Mouse (Mus musculus): ENCODE measurements around the gene Timm9. TPM values are rescaled to one million over a fixed set of nuclear protein-coding genes. Genes with fewer than 3 reads are reported as not detected.

Timm9 gene
- polyA plus RNA-seq, 1 experiment from 2014 or later = 78.8 TPM

DNA sequence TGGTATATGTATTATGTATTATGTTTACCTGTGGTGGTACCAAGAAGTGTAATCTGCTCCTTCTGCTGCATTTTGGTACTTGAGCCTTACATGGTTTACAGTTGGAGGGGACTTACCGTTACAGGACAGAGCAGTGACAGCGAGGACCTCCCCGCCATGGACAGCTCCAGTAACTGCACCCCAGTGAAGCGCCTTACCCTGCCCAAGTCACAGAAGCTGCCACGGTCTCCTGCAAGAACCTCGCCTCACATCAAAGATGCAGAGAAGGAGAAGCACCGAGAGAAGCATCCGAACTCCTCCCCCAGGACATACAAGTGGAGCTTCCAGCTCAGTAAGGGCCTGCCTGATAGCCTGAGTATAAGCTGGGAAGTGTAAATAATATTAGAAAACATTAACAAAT lies 50.2 kb downstream of the Timm9 start:
- no peaks in the 10 kb centered on the region for H3K9me3 ChIP-seq
- no peaks in the 10 kb centered on the region for H3K4me1 ChIP-seq
- H3K27ac ChIP-seq = no peak overlapping the region
- no peak for ATAC-seq (ENCODE audit: low FRiP score, low read depth)
- no peak overlapping the region for H3K9ac ChIP-seq
- H3K36me3 ChIP-seq = peaks cover 26% of the 10 kb centered on the region
- H3K4me3 ChIP-seq = no peak overlapping the region
- H3K4me2 ChIP-seq (replicated peaks) = no peak overlapping the region
- no peaks in the 10 kb centered on the region for H3K27me3 ChIP-seq
- 91% methylated on average over 8 of the region's 8 CpGs for WGBS

Other genes starting within 250 kb of the Timm9 start
- 244 and 273 TPM in 2 replicates for gene Actr10, start 198.8 kb downstream of the Timm9 start, polyA plus RNA-seq (2015; fragmentation: Nextera tagmentation; extraction: Ambion mirVana)
- gene Psma3, start 162.1 kb downstream of the Timm9 start, polyA plus RNA-seq (2015; fragmentation: Nextera tagmentation; extraction: Ambion mirVana) = 634 and 669 TPM in 2 replicates
- 42.9 and 43.5 TPM in 2 replicates for gene Arid4a, start 120.7 kb downstream of the Timm9 start, polyA plus RNA-seq (2015; fragmentation: Nextera tagmentation; extraction: Ambion mirVana)
- not detected in 2 replicates for gene Tomm20l, start 25.3 kb downstream of the Timm9 start, polyA plus RNA-seq (2015; fragmentation: Nextera tagmentation; extraction: Ambion mirVana)
- gene 2700049A03Rik, start 164 bp upstream of the Timm9 start, polyA plus RNA-seq (2015; fragmentation: Nextera tagmentation; extraction: Ambion mirVana) = 16.0 and 18.6 TPM in 2 replicates
- 21.2 and 21.3 TPM in 2 replicates for gene Dact1, start 173.2 kb upstream of the Timm9 start, polyA plus RNA-seq (2015; fragmentation: Nextera tagmentation; extraction: Ambion mirVana)

All from limb, embryonic 13.5 days (tissue).